Mouse (Mus musculus): ENCODE measurements around the gene Bad.

- TF ChIP-seq CTCF (conservative IDR thresholded peaks at IDR 0.05; ENCODE audit: low read length) (no peak), POU5F1 (IDR thresholded peaks at IDR 0.05; ENCODE audit: borderline replicate concordance, low read length) (no peak), NANOG (IDR thresholded peaks at IDR 0.05; ENCODE audit: borderline replicate concordance, low read length) (no peak)
These were observed 2.0 kb downstream of the Bad start for GRCm38 (mm10) chr19:6943709-6944108.
